Mouse (Mus musculus): ENCODE measurements around the gene Gtf2h2.
"Not testable (repeated sequence)": the region's sequence is repeated elsewhere in the genome, so short reads cannot be mapped to it uniquely, and the experiment has no call there.

- not testable (repeated sequence) for TF ChIP-seq CTCF, EP300 (IDR thresholded peaks at IDR 0.05; ENCODE audit: low read depth)
Observed at GRCm38 (mm10) chr13:100419958-100420357, 72.4 kb downstream of the Gtf2h2 start.
